Mouse (Mus musculus): Measurements from ENCODE around the gene Ankrd11. TPM values are rescaled to one million over a fixed set of nuclear protein-coding genes. Genes with fewer than 3 reads are reported as not detected.

Gene Ankrd11
- polyA plus RNA-seq, 1 experiment from 2014 or later: 46.5 TPM

DNA sequence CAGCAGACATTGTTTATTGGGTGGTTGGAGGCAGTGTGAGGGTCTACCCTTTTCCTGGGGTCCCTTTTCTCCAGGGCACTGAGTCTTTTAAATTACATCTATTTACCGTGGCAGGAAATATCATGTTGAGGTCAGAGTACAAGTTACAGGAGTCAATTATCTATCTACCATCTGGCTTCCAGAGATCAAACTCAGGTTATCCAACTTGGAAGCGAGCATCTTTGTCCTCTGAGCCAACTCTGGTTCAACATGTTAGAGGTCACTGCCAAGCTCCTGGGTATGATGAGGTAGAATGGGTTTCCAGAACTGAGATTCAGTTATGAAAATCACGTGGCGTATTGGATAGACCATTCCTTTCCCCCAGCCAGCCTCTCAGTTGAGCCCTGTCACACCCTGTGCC is 187.0 kb downstream of the Ankrd11 start:
- Histone ChIP-seq H3K27me3 (replicated peaks; ENCODE audit: insufficient read depth, low read length) (no peaks in the 10 kb centered on the region), H3K4me3 (ENCODE audit: low read depth, low read length) (no peak overlapping the region), H3K9ac (replicated peaks; ENCODE audit: low read depth) (no peak overlapping the region), H3K4me2 (replicated peaks; ENCODE audit: low read depth, low read length) (no peak overlapping the region), H3K36me3 (ENCODE audit: insufficient read depth, low read length) (no peaks in the 10 kb centered on the region), H3K9me3 (ENCODE audit: low read length) (no peaks in the 10 kb centered on the region), H3K27ac (ENCODE audit: low read length) (no peak overlapping the region), H3K4me1 (ENCODE audit: insufficient read depth, low read depth, low read length) (no peaks in the 10 kb centered on the region)
- 74% methylated on average over 4 of the region's 4 CpGs for WGBS
- no peak for DNase-seq (ENCODE audit: low spot score)
- ATAC-seq: no peak
- TF ChIP-seq EP300 (IDR thresholded peaks at IDR 0.05) (no peak), CTCF (IDR thresholded peaks at IDR 0.05) (no peak)

DNA sequence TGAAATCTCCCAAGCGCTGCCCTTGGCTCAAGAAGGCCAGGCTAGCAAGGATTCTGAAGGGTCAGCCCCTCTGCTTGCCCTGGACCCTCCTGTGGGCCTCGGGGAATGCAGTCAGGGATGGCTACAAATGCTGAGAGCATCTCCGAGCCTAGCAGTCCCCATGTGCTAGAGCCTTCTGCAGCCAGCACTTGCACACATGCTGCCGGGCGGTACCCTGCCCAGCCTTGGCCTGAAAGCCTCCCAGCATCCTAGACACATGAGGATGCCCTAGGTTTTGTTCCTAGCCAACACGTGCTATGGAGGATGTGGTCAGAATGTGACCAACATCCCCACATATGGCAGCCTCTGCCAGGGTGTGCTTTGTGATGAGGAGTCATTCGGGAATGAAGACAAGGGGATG is 187.7 kb downstream of the Ankrd11 start:
- ATAC-seq (no peak), DNase-seq (ENCODE audit: low spot score) (no peak)
- no peak for TF ChIP-seq EP300 (IDR thresholded peaks at IDR 0.05)
- Histone ChIP-seq H3K27me3 (replicated peaks; ENCODE audit: insufficient read depth, low read length) (no peaks in the 10 kb centered on the region), H3K4me1 (ENCODE audit: insufficient read depth, low read depth, low read length) (no peaks in the 10 kb centered on the region), H3K27ac (ENCODE audit: low read length) (no peak overlapping the region), H3K9me3 (ENCODE audit: low read length) (no peaks in the 10 kb centered on the region), H3K9ac (replicated peaks; ENCODE audit: low read depth) (no peak overlapping the region), H3K4me2 (replicated peaks; ENCODE audit: low read depth, low read length) (no peak overlapping the region), H3K4me3 (ENCODE audit: low read depth, low read length) (no peak overlapping the region), H3K36me3 (ENCODE audit: insufficient read depth, low read length) (no peaks in the 10 kb centered on the region)
- 63% methylated on average over 7 of the region's 7 CpGs for WGBS

DNA sequence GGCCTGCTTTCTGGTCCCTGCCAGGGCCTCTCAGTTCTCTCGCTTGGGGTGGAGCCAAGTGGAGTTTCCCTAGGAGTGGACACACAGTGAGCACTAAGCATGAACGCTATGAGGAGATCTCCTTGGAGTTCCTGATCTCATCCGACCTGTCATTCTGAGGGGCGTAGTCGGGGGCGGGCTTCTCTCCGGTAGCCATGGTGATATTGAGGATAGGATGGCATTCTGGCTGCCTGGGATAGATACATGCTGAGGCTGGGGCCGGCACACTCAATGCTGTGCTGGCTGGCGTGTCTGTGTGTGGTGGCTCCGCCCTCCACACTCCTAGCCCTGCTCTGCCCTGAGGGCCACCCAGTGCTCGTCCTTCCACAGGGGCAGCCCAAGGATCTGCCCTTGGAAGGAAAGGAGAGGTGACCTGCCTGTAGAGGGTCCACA is 188.7 kb downstream of the Ankrd11 start:
- H3K9ac ChIP-seq (replicated peaks; ENCODE audit: low read depth): no peak overlapping the region
- no peaks in the 10 kb centered on the region for H3K36me3 ChIP-seq (ENCODE audit: insufficient read depth, low read length)
- no peak for DNase-seq (ENCODE audit: low spot score)
- 19% methylated on average over 11 of the region's 11 CpGs for WGBS
- no peak overlapping the region for H3K4me2 ChIP-seq (replicated peaks; ENCODE audit: low read depth, low read length)
- no peaks in the 10 kb centered on the region; the same call in 1 of the 2 replicates for H3K27me3 ChIP-seq (replicated peaks; ENCODE audit: insufficient read depth, low read length)
- peak; percentile 32 for ATAC-seq
- TF ChIP-seq EP300 (IDR thresholded peaks at IDR 0.05): no peak
- no peaks in the 10 kb centered on the region for H3K9me3 ChIP-seq (ENCODE audit: low read length)
- no peaks in the 10 kb centered on the region for H3K4me1 ChIP-seq (ENCODE audit: insufficient read depth, low read depth, low read length)
- no peak overlapping the region for H3K4me3 ChIP-seq (ENCODE audit: low read depth, low read length)
- no peak overlapping the region for H3K27ac ChIP-seq (ENCODE audit: low read length)

DNA sequence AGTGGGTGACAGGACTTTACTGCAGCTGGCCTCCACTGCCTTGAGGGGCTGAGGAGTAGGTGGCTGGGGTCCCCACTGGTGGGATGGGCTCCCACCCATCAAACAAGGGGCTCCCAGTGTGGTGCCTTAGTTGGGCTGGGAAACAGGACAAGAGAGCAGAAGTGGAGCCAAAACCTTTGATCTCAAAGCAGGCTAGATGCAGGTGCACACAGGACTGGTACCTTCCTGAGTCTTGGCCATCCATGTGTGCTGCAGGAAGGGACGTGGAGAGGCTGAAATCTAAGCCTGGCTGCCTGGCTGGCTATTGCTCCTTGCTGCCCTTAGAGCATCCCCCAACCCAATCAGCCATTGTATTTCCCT is 189.6 kb downstream of the Ankrd11 start:
- no peak overlapping the region for H3K27ac ChIP-seq (ENCODE audit: low read length)
- H3K9me3 ChIP-seq (ENCODE audit: low read length): no peaks in the 10 kb centered on the region
- TF ChIP-seq CTCF (IDR thresholded peaks at IDR 0.05) (no peak), EP300 (IDR thresholded peaks at IDR 0.05) (no peak)
- ATAC-seq (no peak), DNase-seq (ENCODE audit: low spot score) (no peak)
- H3K4me2 ChIP-seq (replicated peaks; ENCODE audit: low read depth, low read length): no peak overlapping the region
- H3K36me3 ChIP-seq (ENCODE audit: insufficient read depth, low read length): no peaks in the 10 kb centered on the region
- H3K27me3 ChIP-seq (replicated peaks; ENCODE audit: insufficient read depth, low read length): no peaks in the 10 kb centered on the region; the same call in 1 of the 2 replicates
- no peak overlapping the region for H3K4me3 ChIP-seq (ENCODE audit: low read depth, low read length)
- WGBS: 13% methylated on average over 1 of the region's 1 CpGs
- no peaks in the 10 kb centered on the region for H3K4me1 ChIP-seq (ENCODE audit: insufficient read depth, low read depth, low read length)
- no peak overlapping the region for H3K9ac ChIP-seq (replicated peaks; ENCODE audit: low read depth)

DNA sequence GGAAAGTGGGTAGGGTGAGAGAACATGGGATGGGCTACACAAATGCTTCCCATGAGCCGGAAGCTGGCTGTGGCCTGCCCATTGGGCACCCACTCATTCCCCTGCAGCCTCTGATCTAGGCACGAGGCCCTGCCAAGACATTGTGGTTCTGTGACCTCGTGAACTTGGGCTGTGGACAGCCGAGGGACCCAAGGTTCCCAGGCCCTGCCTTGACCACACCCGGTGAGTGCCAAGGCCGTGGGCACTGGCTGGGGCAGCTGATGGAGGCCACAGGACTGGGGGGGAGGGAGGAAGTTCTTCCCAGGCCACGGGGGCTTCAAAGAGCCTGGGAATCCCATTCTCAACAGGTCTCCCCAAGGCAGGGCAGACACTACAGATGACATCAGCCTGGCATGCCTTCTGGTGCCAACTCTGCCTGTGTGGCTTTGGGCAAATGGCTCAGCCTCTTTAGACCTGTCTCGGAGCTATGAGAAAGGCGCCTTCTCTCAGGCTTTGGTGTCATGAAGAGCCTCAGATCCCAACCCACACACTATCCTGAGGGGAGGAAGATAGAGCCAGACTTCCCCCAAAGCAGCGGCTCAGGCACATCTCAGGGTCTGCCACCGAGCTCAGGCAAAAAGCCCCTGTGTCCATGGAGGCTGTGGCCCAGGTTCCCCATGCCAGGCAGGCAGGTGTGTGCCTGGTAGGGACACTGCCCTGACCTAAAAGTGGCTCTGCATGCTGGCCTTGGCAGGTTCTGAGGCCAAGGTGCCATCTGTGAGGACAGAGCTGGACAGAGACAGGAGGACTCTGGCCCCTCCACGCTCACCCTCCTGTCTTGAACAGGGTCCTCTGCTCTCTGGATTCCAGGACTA is 190.2 kb downstream of the Ankrd11 start:
- no peak for ATAC-seq
- H3K9ac ChIP-seq (replicated peaks; ENCODE audit: low read depth): no peak overlapping the region
- TF ChIP-seq CTCF (IDR thresholded peaks at IDR 0.05) (no peak), EP300 (IDR thresholded peaks at IDR 0.05) (no peak)

DNA sequence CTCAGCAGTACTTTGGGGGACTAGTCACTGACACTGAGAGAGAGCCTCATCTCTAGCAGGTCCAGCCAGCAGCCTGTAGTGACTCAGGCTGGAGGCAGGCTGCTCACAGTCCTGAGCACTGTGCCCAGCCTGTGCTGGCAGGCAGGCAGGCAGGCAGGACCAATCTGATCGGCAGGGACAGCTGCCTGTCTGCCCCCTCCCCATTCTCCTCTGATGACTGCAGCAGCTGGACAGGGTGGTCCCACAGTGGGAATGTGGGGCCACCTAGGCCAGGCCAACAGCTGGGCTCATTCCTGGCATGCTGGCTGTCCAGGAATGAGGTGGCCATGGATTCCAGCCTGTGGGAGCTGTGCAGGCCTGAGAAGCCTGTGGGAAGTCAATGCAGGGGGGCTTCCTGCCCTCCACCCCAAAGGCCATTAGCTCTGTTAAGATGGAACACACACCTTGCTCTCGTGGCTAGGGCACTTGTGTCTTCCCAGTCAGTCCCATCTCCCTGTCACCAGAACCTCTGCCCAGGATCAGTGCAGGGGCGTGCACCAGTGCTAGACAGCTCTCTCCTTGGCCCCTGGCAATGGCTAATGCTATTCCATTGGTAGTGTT is 191.3 kb downstream of the Ankrd11 start:
- Histone ChIP-seq H3K27me3 (replicated peaks; ENCODE audit: insufficient read depth, low read length) (no peaks in the 10 kb centered on the region; the same call in 1 of the 2 replicates), H3K9me3 (ENCODE audit: low read length) (no peaks in the 10 kb centered on the region), H3K4me1 (ENCODE audit: insufficient read depth, low read depth, low read length) (no peaks in the 10 kb centered on the region), H3K4me3 (ENCODE audit: low read depth, low read length) (no peak overlapping the region), H3K27ac (ENCODE audit: low read length) (no peak overlapping the region), H3K9ac (replicated peaks; ENCODE audit: low read depth) (no peak overlapping the region), H3K4me2 (replicated peaks; ENCODE audit: low read depth, low read length) (no peak overlapping the region), H3K36me3 (ENCODE audit: insufficient read depth, low read length) (no peaks in the 10 kb centered on the region)
- TF ChIP-seq EP300 (IDR thresholded peaks at IDR 0.05) (no peak), CTCF (IDR thresholded peaks at IDR 0.05) (no peak)
- ATAC-seq (no peak), DNase-seq (ENCODE audit: low spot score) (no peak)
- 57% methylated on average over 3 of the region's 3 CpGs for WGBS

More for the DNA sequence above, 190.2 kb downstream of the Ankrd11 start:
- Histone ChIP-seq H3K27me3 (replicated peaks; ENCODE audit: insufficient read depth, low read length) (no peaks in the 10 kb centered on the region; the same call in 1 of the 2 replicates), H3K4me1 (ENCODE audit: insufficient read depth, low read depth, low read length) (no peaks in the 10 kb centered on the region), H3K4me2 (replicated peaks; ENCODE audit: low read depth, low read length) (no peak overlapping the region), H3K36me3 (ENCODE audit: insufficient read depth, low read length) (no peaks in the 10 kb centered on the region), H3K9me3 (ENCODE audit: low read length) (no peaks in the 10 kb centered on the region), H3K4me3 (ENCODE audit: low read depth, low read length) (no peak overlapping the region), H3K27ac (ENCODE audit: low read length) (no peak overlapping the region)
- WGBS: 69% methylated on average over 12 of the region's 12 CpGs
- no peak for DNase-seq (ENCODE audit: low spot score)
